Mouse (Mus musculus): ENCODE data around the gene Ly6g6f. TPM values are rescaled to one million over a fixed set of nuclear protein-coding genes. Genes with fewer than 3 reads are reported as not detected.
"Not testable (repeated sequence)": the region's sequence is repeated elsewhere in the genome, so short reads cannot be mapped to it uniquely, and the experiment has no call there.

The Ly6g6f gene
- polyA plus RNA-seq, 1 experiment from 2014 or later = 0.96 TPM

DNA sequence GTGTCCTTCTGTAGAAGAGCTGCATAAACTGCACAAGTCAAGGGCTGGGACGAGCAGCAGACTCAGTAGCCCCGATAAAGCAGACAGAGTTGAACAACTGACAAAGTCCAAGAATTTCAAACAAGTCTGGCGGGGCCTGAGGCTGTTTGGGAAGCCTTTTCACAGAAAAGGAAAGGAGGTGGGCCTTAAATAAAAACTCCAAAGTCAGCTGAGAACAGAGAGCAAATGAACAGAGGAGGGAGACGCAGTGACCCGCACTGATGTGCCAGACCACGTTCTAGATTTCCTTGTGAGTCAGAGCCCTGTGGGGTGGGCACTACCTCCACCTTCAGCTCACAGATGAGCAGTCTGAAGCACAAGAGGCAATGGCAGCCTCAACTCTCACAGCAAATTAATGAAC is 50.5 kb downstream of the Ly6g6f start:
- Histone ChIP-seq H3K9me3 (ENCODE audit: low read depth, low read length) (no peaks in the 10 kb centered on the region), H3K4me2 (no peak overlapping the region), H3K9ac (no peak overlapping the region), H3K27me3 (ENCODE audit: insufficient read depth, low read length) (no peaks in the 10 kb centered on the region), H3K36me3 (ENCODE audit: insufficient read depth) (no peaks in the 10 kb centered on the region), H3K27ac (ENCODE audit: low read depth) (no peak overlapping the region), H3K4me3 (ENCODE audit: low read depth, low read length) (no peak overlapping the region), H3K4me1 (ENCODE audit: insufficient read depth) (no peaks in the 10 kb centered on the region)
- WGBS = 67% methylated on average over 6 of the region's 6 CpGs
- no peak for ATAC-seq (ENCODE audit: insufficient read depth)
- no peak for TF ChIP-seq CTCF (IDR thresholded peaks at IDR 0.05; ENCODE audit: low read depth)
- no peak for DNase-seq

DNA sequence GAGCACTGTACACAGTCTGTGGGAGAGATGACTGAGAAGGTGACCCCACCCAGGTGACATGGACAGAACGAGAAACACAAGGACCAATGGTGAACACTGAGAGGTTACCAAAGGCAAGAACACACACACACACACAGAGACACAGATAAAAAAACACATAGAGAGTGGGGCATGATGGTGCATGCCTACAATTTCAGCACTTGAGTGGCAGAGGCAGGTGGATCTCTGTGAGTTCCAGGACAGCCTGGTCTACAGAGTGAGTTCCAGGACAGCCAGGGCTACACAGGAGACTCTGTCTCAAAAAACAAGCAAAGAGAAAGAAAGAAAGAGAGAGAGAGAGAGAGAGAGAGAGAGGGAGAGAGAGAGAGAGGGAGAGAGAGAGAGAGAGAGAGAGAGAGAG is 51.7 kb downstream of the Ly6g6f start:
- not testable (repeated sequence) for H3K9ac ChIP-seq; H3K27ac ChIP-seq (ENCODE audit: low read depth); H3K4me3 ChIP-seq (ENCODE audit: low read depth, low read length); ATAC-seq (ENCODE audit: insufficient read depth); H3K27me3 ChIP-seq (ENCODE audit: insufficient read depth, low read length); H3K4me1 ChIP-seq (ENCODE audit: insufficient read depth); DNase-seq; H3K36me3 ChIP-seq (ENCODE audit: insufficient read depth); H3K9me3 ChIP-seq (ENCODE audit: low read depth, low read length); H3K4me2 ChIP-seq
- 30% methylated on average over 1 of the region's 1 CpGs for WGBS

DNA sequence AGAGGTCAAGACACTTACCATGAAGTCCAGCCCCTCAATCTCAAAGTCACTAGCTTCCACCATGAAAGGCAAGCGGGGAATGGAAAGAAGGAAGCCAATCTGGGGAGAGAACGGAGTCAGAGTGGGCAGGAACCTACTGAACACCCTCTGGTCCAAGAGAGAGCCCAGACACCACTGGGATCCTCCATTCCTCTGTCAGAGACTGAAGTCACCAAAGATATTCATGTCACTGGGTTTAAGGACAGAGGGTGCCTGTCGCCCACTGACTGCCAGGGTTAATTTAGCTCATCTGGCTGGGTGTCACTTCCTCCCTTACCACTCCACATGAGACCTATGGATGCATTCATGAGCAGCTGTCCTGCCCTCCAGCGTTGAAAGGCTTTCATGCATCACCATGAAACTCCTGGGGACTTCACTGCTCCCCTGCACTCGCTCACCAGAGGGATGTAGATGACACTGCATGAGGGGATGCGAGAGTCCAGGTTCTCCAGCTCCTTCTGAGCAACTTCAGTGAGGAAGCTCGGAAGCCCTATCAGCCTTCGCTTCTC is 53.0 kb downstream of the Ly6g6f start:
- TF ChIP-seq CTCF (IDR thresholded peaks at IDR 0.05; ENCODE audit: low read depth) = peak; percentile 8; the same call in 1 of the 2 replicates
- no peak overlapping the region for H3K9ac ChIP-seq
- H3K36me3 ChIP-seq (ENCODE audit: insufficient read depth) = no peaks in the 10 kb centered on the region
- ATAC-seq (ENCODE audit: insufficient read depth) (no peak), DNase-seq (no peak)
- no peak overlapping the region for H3K4me3 ChIP-seq (ENCODE audit: low read depth, low read length)
- H3K27me3 ChIP-seq (ENCODE audit: insufficient read depth, low read length) = no peaks in the 10 kb centered on the region
- H3K27ac ChIP-seq (ENCODE audit: low read depth) = no peak overlapping the region
- H3K4me1 ChIP-seq (ENCODE audit: insufficient read depth) = no peaks in the 10 kb centered on the region
- 68% methylated on average over 8 of the region's 8 CpGs for WGBS
- no peaks in the 10 kb centered on the region for H3K9me3 ChIP-seq (ENCODE audit: low read depth, low read length)
- no peak overlapping the region for H3K4me2 ChIP-seq

DNA sequence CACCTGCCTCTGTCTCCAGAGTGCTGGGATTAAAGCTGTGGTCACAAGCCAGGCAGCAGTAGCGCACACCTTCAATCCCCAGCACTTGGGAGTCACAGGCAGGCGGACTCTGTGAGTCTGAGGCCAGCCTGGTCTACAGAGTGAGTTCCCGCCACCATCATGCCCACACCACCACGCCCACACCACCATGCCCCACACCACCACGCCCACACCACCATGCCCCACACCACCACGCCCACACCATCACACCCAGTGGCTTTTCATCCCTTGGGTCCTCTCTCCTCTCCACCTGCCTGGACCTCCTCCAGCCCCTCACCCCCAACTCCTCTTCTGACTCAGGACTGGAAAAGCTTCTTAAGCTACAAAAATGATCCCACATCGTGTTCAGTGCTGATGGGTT is 53.5 kb downstream of the Ly6g6f start:
- H3K27ac ChIP-seq (ENCODE audit: low read depth) = no peak overlapping the region
- H3K4me2 ChIP-seq = no peak overlapping the region
- no peak overlapping the region for H3K9ac ChIP-seq
- DNase-seq (no peak), ATAC-seq (ENCODE audit: insufficient read depth) (no peak)
- no peaks in the 10 kb centered on the region for H3K4me1 ChIP-seq (ENCODE audit: insufficient read depth)
- H3K9me3 ChIP-seq (ENCODE audit: low read depth, low read length) = no peaks in the 10 kb centered on the region
- no peak overlapping the region for H3K4me3 ChIP-seq (ENCODE audit: low read depth, low read length)
- no peak for TF ChIP-seq CTCF (IDR thresholded peaks at IDR 0.05; ENCODE audit: low read depth)
- 65% methylated on average over 7 of the region's 7 CpGs for WGBS
- H3K36me3 ChIP-seq (ENCODE audit: insufficient read depth) = no peaks in the 10 kb centered on the region
- H3K27me3 ChIP-seq (ENCODE audit: insufficient read depth, low read length) = no peaks in the 10 kb centered on the region

DNA sequence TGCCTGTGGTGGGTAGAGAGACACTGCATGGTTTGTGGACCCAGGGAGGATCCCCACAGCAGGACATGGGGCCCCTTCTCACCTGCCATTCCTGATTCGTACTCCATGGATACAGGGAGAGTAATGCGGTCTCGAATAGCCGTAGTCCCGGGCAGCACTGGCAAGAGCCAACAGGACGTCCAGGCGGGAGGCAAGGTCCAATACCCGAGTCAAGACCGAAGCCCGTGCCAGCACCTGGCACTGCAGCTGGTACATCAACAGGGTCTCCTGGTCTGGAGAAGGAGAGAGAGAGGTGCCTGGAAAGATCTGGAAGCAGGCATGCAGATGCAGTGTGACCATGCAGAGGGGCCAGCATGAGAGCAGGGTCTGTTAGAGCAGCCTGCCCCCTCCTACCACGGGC is 54.1 kb downstream of the Ly6g6f start:
- 83% methylated on average over 11 of the region's 11 CpGs for WGBS
- H3K27ac ChIP-seq (ENCODE audit: low read depth) = no peak overlapping the region
- no peaks in the 10 kb centered on the region for H3K9me3 ChIP-seq (ENCODE audit: low read depth, low read length)
- H3K36me3 ChIP-seq (ENCODE audit: insufficient read depth) = no peaks in the 10 kb centered on the region
- no peaks in the 10 kb centered on the region; the same call in 1 of the 2 replicates for H3K4me1 ChIP-seq (ENCODE audit: insufficient read depth)
- H3K9ac ChIP-seq = no peak overlapping the region
- no peak for ATAC-seq (ENCODE audit: insufficient read depth)
- no peaks in the 10 kb centered on the region for H3K27me3 ChIP-seq (ENCODE audit: insufficient read depth, low read length)
- DNase-seq = no peak
- no peak overlapping the region for H3K4me3 ChIP-seq (ENCODE audit: low read depth, low read length)
- no peak for TF ChIP-seq CTCF (IDR thresholded peaks at IDR 0.05; ENCODE audit: low read depth)
- no peak overlapping the region for H3K4me2 ChIP-seq

Other genes starting within 250 kb of the Ly6g6f start
- 22.2 and 25.0 TPM in 2 replicates for gene Stk19, start 248.7 kb downstream of the Ly6g6f start, polyA plus RNA-seq (2014; fragmentation: Nextera tagmentation; extraction: Ambion mirVana)
- gene Dxo, start 248.6 kb downstream of the Ly6g6f start, polyA plus RNA-seq (2014; fragmentation: Nextera tagmentation; extraction: Ambion mirVana) = 56.0 and 71.5 TPM in 2 replicates
- 44.6 and 50.3 TPM in 2 replicates for gene Skiv2l, start 235.4 kb downstream of the Ly6g6f start, polyA plus RNA-seq (2014; fragmentation: Nextera tagmentation; extraction: Ambion mirVana)
- gene Nelfe, start 235.2 kb downstream of the Ly6g6f start, polyA plus RNA-seq (2014; fragmentation: Nextera tagmentation; extraction: Ambion mirVana) = 110 and 115 TPM in 2 replicates
- gene Cfb, start 223.1 kb downstream of the Ly6g6f start, polyA plus RNA-seq (2014; fragmentation: Nextera tagmentation; extraction: Ambion mirVana) = 1.8 and 2.5 TPM in 2 replicates
- gene Zbtb12, start 206.1 kb downstream of the Ly6g6f start, polyA plus RNA-seq (2014; fragmentation: Nextera tagmentation; extraction: Ambion mirVana) = 0.81 and 1.2 TPM in 2 replicates
- not detected in 2 replicates for gene Gm20547, start 203.6 kb downstream of the Ly6g6f start, polyA plus RNA-seq (2014; fragmentation: Nextera tagmentation; extraction: Ambion mirVana)
- gene C2, start 187.3 kb downstream of the Ly6g6f start, polyA plus RNA-seq (2014; fragmentation: Nextera tagmentation; extraction: Ambion mirVana) = 1.3 and 1.4 TPM in 2 replicates
- 64.1 and 71.0 TPM in 2 replicates for gene Ehmt2, start 187.1 kb downstream of the Ly6g6f start, polyA plus RNA-seq (2014; fragmentation: Nextera tagmentation; extraction: Ambion mirVana)
- 0.42 and 0.55 TPM in 2 replicates for gene Slc44a4, start 171.1 kb downstream of the Ly6g6f start, polyA plus RNA-seq (2014; fragmentation: Nextera tagmentation; extraction: Ambion mirVana)
- 10.6 and 11.6 TPM in 2 replicates for gene Neu1, start 154.4 kb downstream of the Ly6g6f start, polyA plus RNA-seq (2014; fragmentation: Nextera tagmentation; extraction: Ambion mirVana)
- 0.16 and 0.35 TPM in 2 replicates for gene Hspa1b, start 126.4 kb downstream of the Ly6g6f start, polyA plus RNA-seq (2014; fragmentation: Nextera tagmentation; extraction: Ambion mirVana)
- gene Gm20481, start 115.7 kb downstream of the Ly6g6f start, polyA plus RNA-seq (2014; fragmentation: Nextera tagmentation; extraction: Ambion mirVana) = 1.3 TPM in 1 of 2 replicates, not detected in the other
- gene Hspa1a, start 113.5 kb downstream of the Ly6g6f start, polyA plus RNA-seq (2014; fragmentation: Nextera tagmentation; extraction: Ambion mirVana) = 2.0 and 2.1 TPM in 2 replicates
- 0.83 and 1.1 TPM in 2 replicates for gene Hspa1l, start 112.9 kb downstream of the Ly6g6f start, polyA plus RNA-seq (2014; fragmentation: Nextera tagmentation; extraction: Ambion mirVana)
- gene Lsm2, start 103.7 kb downstream of the Ly6g6f start, polyA plus RNA-seq (2014; fragmentation: Nextera tagmentation; extraction: Ambion mirVana) = 241 and 265 TPM in 2 replicates
- 135 and 161 TPM in 2 replicates for gene Vars, start 84.6 kb downstream of the Ly6g6f start, polyA plus RNA-seq (2014; fragmentation: Nextera tagmentation; extraction: Ambion mirVana)
- 0.11 and 0.47 TPM in 2 replicates for gene Vwa7, start 69.0 kb downstream of the Ly6g6f start, polyA plus RNA-seq (2014; fragmentation: Nextera tagmentation; extraction: Ambion mirVana)
- gene Sapcd1, start 57.6 kb downstream of the Ly6g6f start, polyA plus RNA-seq (2014; fragmentation: Nextera tagmentation; extraction: Ambion mirVana) = 16.1 and 17.2 TPM in 2 replicates
- gene Msh5, start 38.9 kb downstream of the Ly6g6f start, polyA plus RNA-seq (2014; fragmentation: Nextera tagmentation; extraction: Ambion mirVana) = 4.2 and 4.6 TPM in 2 replicates
- gene Clic1, start 35.6 kb downstream of the Ly6g6f start, polyA plus RNA-seq (2014; fragmentation: Nextera tagmentation; extraction: Ambion mirVana) = 67.1 and 73.6 TPM in 2 replicates
- 319 and 338 TPM in 2 replicates for gene Ddah2, start 26.6 kb downstream of the Ly6g6f start, polyA plus RNA-seq (2014; fragmentation: Nextera tagmentation; extraction: Ambion mirVana)
- 0.38 TPM in 1 of 2 replicates, not detected in the other for gene Ly6g6c, start 20.2 kb downstream of the Ly6g6f start, polyA plus RNA-seq (2014; fragmentation: Nextera tagmentation; extraction: Ambion mirVana)
- 0.95 and 1.4 TPM in 2 replicates for gene Mpig6b, start 19.4 kb downstream of the Ly6g6f start, polyA plus RNA-seq (2014; fragmentation: Nextera tagmentation; extraction: Ambion mirVana)
- 0.39 and 0.43 TPM in 2 replicates for gene Ly6g6e, start 8.7 kb downstream of the Ly6g6f start, polyA plus RNA-seq (2014; fragmentation: Nextera tagmentation; extraction: Ambion mirVana)
- 2.7 and 4.0 TPM in 2 replicates for gene Ly6g6d, start 7.5 kb downstream of the Ly6g6f start, polyA plus RNA-seq (2014; fragmentation: Nextera tagmentation; extraction: Ambion mirVana)
- 79.7 and 80.9 TPM in 2 replicates for gene Abhd16a, start 3.7 kb upstream of the Ly6g6f start, polyA plus RNA-seq (2014; fragmentation: Nextera tagmentation; extraction: Ambion mirVana)
- gene Ly6g5c, start 22.7 kb upstream of the Ly6g6f start, polyA plus RNA-seq (2014; fragmentation: Nextera tagmentation; extraction: Ambion mirVana) = not detected in 2 replicates
- 1.1 TPM in 2 replicates for gene Ly6g5b, start 29.8 kb upstream of the Ly6g6f start, polyA plus RNA-seq (2014; fragmentation: Nextera tagmentation; extraction: Ambion mirVana)
- gene Gpank1, start 35.8 kb upstream of the Ly6g6f start, polyA plus RNA-seq (2014; fragmentation: Nextera tagmentation; extraction: Ambion mirVana) = 18.3 and 19.0 TPM in 2 replicates
- gene Csnk2b, start 36.4 kb upstream of the Ly6g6f start, polyA plus RNA-seq (2014; fragmentation: Nextera tagmentation; extraction: Ambion mirVana) = 288 and 291 TPM in 2 replicates
- gene D17H6S53E, start 40.8 kb upstream of the Ly6g6f start, polyA plus RNA-seq (2014; fragmentation: Nextera tagmentation; extraction: Ambion mirVana) = 6.8 and 7.6 TPM in 2 replicates
- gene Apom, start 46.4 kb upstream of the Ly6g6f start, polyA plus RNA-seq (2014; fragmentation: Nextera tagmentation; extraction: Ambion mirVana) = 0.31 and 0.67 TPM in 2 replicates
- 65.9 and 69.1 TPM in 2 replicates for gene Bag6, start 49.6 kb upstream of the Ly6g6f start, polyA plus RNA-seq (2014; fragmentation: Nextera tagmentation; extraction: Ambion mirVana)
- 210 and 238 TPM in 2 replicates for gene Prrc2a, start 79.3 kb upstream of the Ly6g6f start, polyA plus RNA-seq (2014; fragmentation: Nextera tagmentation; extraction: Ambion mirVana)
- gene Aif1, start 90.5 kb upstream of the Ly6g6f start, polyA plus RNA-seq (2014; fragmentation: Nextera tagmentation; extraction: Ambion mirVana) = 6.0 and 11.9 TPM in 2 replicates
- 11.6 and 14.1 TPM in 2 replicates for gene Lst1, start 102.8 kb upstream of the Ly6g6f start, polyA plus RNA-seq (2014; fragmentation: Nextera tagmentation; extraction: Ambion mirVana)
- gene Ltb, start 108.8 kb upstream of the Ly6g6f start, polyA plus RNA-seq (2014; fragmentation: Nextera tagmentation; extraction: Ambion mirVana) = 0.43 TPM in 1 of 2 replicates, not detected in the other
- gene Tnf, start 116.4 kb upstream of the Ly6g6f start, polyA plus RNA-seq (2014; fragmentation: Nextera tagmentation; extraction: Ambion mirVana) = 0.12 and 0.21 TPM in 2 replicates
- 0.26 TPM in 1 of 2 replicates, not detected in the other for gene Lta, start 119.7 kb upstream of the Ly6g6f start, polyA plus RNA-seq (2014; fragmentation: Nextera tagmentation; extraction: Ambion mirVana)
- 0.37 and 0.70 TPM in 2 replicates for gene Gm16181, start 135.2 kb upstream of the Ly6g6f start, polyA plus RNA-seq (2014; fragmentation: Nextera tagmentation; extraction: Ambion mirVana)
- gene Atp6v1g2, start 148.1 kb upstream of the Ly6g6f start, polyA plus RNA-seq (2014; fragmentation: Nextera tagmentation; extraction: Ambion mirVana) = 3.7 and 5.9 TPM in 2 replicates
- gene Nfkbil1, start 150.2 kb upstream of the Ly6g6f start, polyA plus RNA-seq (2014; fragmentation: Nextera tagmentation; extraction: Ambion mirVana) = 3.0 and 4.5 TPM in 2 replicates
- gene Ddx39b, start 156.1 kb upstream of the Ly6g6f start, polyA plus RNA-seq (2014; fragmentation: Nextera tagmentation; extraction: Ambion mirVana) = 529 and 569 TPM in 2 replicates
- gene H2-D1, start 177.1 kb upstream of the Ly6g6f start, polyA plus RNA-seq (2014; fragmentation: Nextera tagmentation; extraction: Ambion mirVana) = 69.7 and 73.2 TPM in 2 replicates
- gene H2-Q1, start 234.8 kb upstream of the Ly6g6f start, polyA plus RNA-seq (2014; fragmentation: Nextera tagmentation; extraction: Ambion mirVana) = 1.0 and 1.1 TPM in 2 replicates